Mouse (Mus musculus): Measurements from ENCODE around the gene Armh4. TPM values are rescaled to one million over a fixed set of nuclear protein-coding genes. Genes with fewer than 3 reads are reported as not detected.

The Armh4 gene
- polyA plus RNA-seq, 1 experiment from 2014 or later: 12.2 TPM

Other genes starting within 250 kb of the Armh4 start
- not detected in 2 replicates for gene Olfr722, start 118.6 kb upstream of the Armh4 start, polyA plus RNA-seq (2015; fragmentation: Nextera tagmentation; extraction: Ambion mirVana)
- gene Olfr723, start 148.4 kb upstream of the Armh4 start, polyA plus RNA-seq (2015; fragmentation: Nextera tagmentation; extraction: Ambion mirVana): not detected in 2 replicates
- not detected in 2 replicates for gene Olfr724, start 179.9 kb upstream of the Armh4 start, polyA plus RNA-seq (2015; fragmentation: Nextera tagmentation; extraction: Ambion mirVana)